Mouse (Mus musculus): ENCODE results near the gene Jazf1.
A peak's percentile ranks its signal among the peaks of the same experiment; 100 is the strongest.

Jazf1 gene

GRCm38 (mm10) chr6:52851019-52851418, 217.4 kb downstream of the Jazf1 start:
- DNase-seq (ENCODE audit: low spot score in 2 of 2) = no peak

GRCm38 (mm10) chr6:52848199-52848598, 220.2 kb downstream of the Jazf1 start:
- no peak for DNase-seq (ENCODE audit: low spot score in 2 of 2)

- no peak for DNase-seq (ENCODE audit: low spot score in 2 of 2)
Observed at GRCm38 (mm10) chr6:52846314-52846713, 222.1 kb downstream of the Jazf1 start.

GRCm38 (mm10) chr6:52844741-52845140, 223.7 kb downstream of the Jazf1 start:
- no peak for DNase-seq (ENCODE audit: low spot score in 2 of 2)

GRCm38 (mm10) chr6:52843027-52843426, 225.4 kb downstream of the Jazf1 start:
- no peak for DNase-seq (ENCODE audit: low spot score in 2 of 2)

GRCm38 (mm10) chr6:52842598-52842997, 225.8 kb downstream of the Jazf1 start:
- DNase-seq (ENCODE audit: low spot score in 2 of 2) = no peak

GRCm38 (mm10) chr6:52841611-52842010, 226.8 kb downstream of the Jazf1 start:
- no peak for DNase-seq (ENCODE audit: low spot score in 2 of 2)

GRCm38 (mm10) chr6:52840589-52841044, 227.8 kb downstream of the Jazf1 start:
- DNase-seq (ENCODE audit: low spot score in 2 of 2) = no peak

- peak; percentile 16 to 52 for DNase-seq (ENCODE audit: low spot score in 2 of 2)
Observed at GRCm38 (mm10) chr6:52838691-52839090, 229.7 kb downstream of the Jazf1 start.

- no peak for DNase-seq (ENCODE audit: low spot score in 2 of 2)
Observed at GRCm38 (mm10) chr6:52837792-52838191, 230.6 kb downstream of the Jazf1 start.

GRCm38 (mm10) chr6:52836201-52836950, 232.1 kb downstream of the Jazf1 start:
- no peak for DNase-seq (ENCODE audit: low spot score in 2 of 2)

GRCm38 (mm10) chr6:52827752-52828277, 240.6 kb downstream of the Jazf1 start:
- no peak for DNase-seq (ENCODE audit: low spot score in 2 of 2)

GRCm38 (mm10) chr6:52825535-52825934, 242.9 kb downstream of the Jazf1 start:
- DNase-seq (ENCODE audit: low spot score in 2 of 2) = no peak

- DNase-seq (ENCODE audit: low spot score in 2 of 2) = no peak
Observed at GRCm38 (mm10) chr6:52824977-52825482, 243.4 kb downstream of the Jazf1 start.

- DNase-seq (ENCODE audit: low spot score in 2 of 2) = no peak
Observed at GRCm38 (mm10) chr6:52823064-52823463, 245.4 kb downstream of the Jazf1 start.

- DNase-seq (ENCODE audit: low spot score in 2 of 2) = no peak
Observed at GRCm38 (mm10) chr6:52822625-52823024, 245.8 kb downstream of the Jazf1 start.

GRCm38 (mm10) chr6:52819353-52819752, 249.1 kb downstream of the Jazf1 start:
- DNase-seq (ENCODE audit: low spot score in 2 of 2) = no peak

GRCm38 (mm10) chr6:52818041-52818440, 250.4 kb downstream of the Jazf1 start:
- DNase-seq (ENCODE audit: low spot score in 2 of 2) = no peak

- DNase-seq (ENCODE audit: low spot score in 2 of 2) = no peak
Observed at GRCm38 (mm10) chr6:52817203-52817874, 251.1 kb downstream of the Jazf1 start.

GRCm38 (mm10) chr6:52805237-52805856, 263.1 kb downstream of the Jazf1 start:
- DNase-seq (ENCODE audit: low spot score in 2 of 2) = no peak

GRCm38 (mm10) chr6:52802181-52802580, 266.2 kb downstream of the Jazf1 start:
- DNase-seq (ENCODE audit: low spot score in 2 of 2) = no peak

GRCm38 (mm10) chr6:52797252-52797800, 271.1 kb downstream of the Jazf1 start:
- no peak for DNase-seq (ENCODE audit: low spot score in 2 of 2)
